Mouse (Mus musculus) effector memory CD4-positive, alpha-beta T cell, adult 5 months (primary cell): Measurements from ENCODE around the gene Ift43. TPM values are rescaled to one million over a fixed set of nuclear protein-coding genes. Genes with fewer than 3 reads are reported as not detected.

ENCODE experiments used
- polyA plus RNA-seq: library from polyadenylated mRNA; unstranded; fragments of 100-300 nt; shearing (Covaris generic); gene quantifications from one replicate; pipeline ENCODE4 v1.2.1, GENCODE M21; 2017

Gene Ift43
- polyA plus RNA-seq, result 1.4 TPM

GRCm38 (mm10) chr12:86082481-86083012 lies at the start of gene Ift43:
TSS of gene Ift43 (plus strand) at chr12:86082541.

GRCm38 (mm10) chr12:86078553-86079201 lies 3.7 kb upstream of the Ift43 start, which contains the start of gene Tgfb3:
TSS of gene Tgfb3 (minus strand) at chr12:86079041.

Other genes with a start within 250 kb of the Ift43 start
- 3.4 TPM for gene Tgfb3, start 3.5 kb upstream of the Ift43 start, polyA plus RNA-seq
- gene Gpatch2l, start 159.3 kb downstream of the Ift43 start, polyA plus RNA-seq, result 31.7 TPM